11 mouse cellular contexts compared by ENCODE assay signal in genomic region chr2:144052410-144053065, GRCm38 (mm10). TPM values are rescaled to one million over a fixed set of nuclear protein-coding genes. Genes with fewer than 3 reads are reported as not detected.
DNase-seq lines count a peak whose midpoint lies in the region; ATAC-seq lines count a peak whose summit lies in the region.
"Had no signal": no experiment of that assay in that cellular context is flagged by ENCODE, and none has a peak within 500 bp of the region (broad histone marks: within the 10 kb centered on the region; RNA-seq: fewer than 3 reads in every experiment).

No protein-coding gene starts in this region.

- H3K27ac ChIP-seq in heart, embryonic 12.5 days (ENCODE audit: poor library complexity, severe bottlenecking) = no peak overlapping the region

- H3K4me2 ChIP-seq in heart, embryonic 12.5 days = no peak overlapping the region

- H3K4me3 ChIP-seq in heart, embryonic 12.5 days = no peak overlapping the region

- peak; percentile 62 to 66 for DNase-seq in heart, adult 18-20 months
- peak; percentile 49 for DNase-seq in brain, embryonic 18.5 days (ENCODE audit: low read depth, low spot score)
- peak; percentile 31 to 66 for DNase-seq in gastrocnemius, adult 8-10 months (ENCODE audit: low spot score in 2 of 2)
- DNase-seq in layer of hippocampus, postnatal 36 days = peak; percentile 76 to 77
- DNase-seq in right cerebral cortex, postnatal 25 days = peak; percentile 38
- DNase-seq in embryo, embryonic 10 days (ENCODE audit: low spot score) = no peak

- peaks cover 12% of the 10 kb centered on the region; the same call in 1 of the 2 replicates for H3K27me3 ChIP-seq in heart, embryonic 12.5 days (replicated peaks)
- H3K27me3 ChIP-seq: CH12.LX had no signal

- H3K9ac ChIP-seq in heart, embryonic 12.5 days = no peak overlapping the region

- WGBS in heart, embryonic 12.5 days = 88% methylated on average over 8 of the region's 8 CpGs

- no peak for ATAC-seq in heart, embryonic 12.5 days (ENCODE audit: insufficient number of reproducible peaks, low FRiP score)
- ATAC-seq in megakaryocyte, adult 5-6 weeks (ENCODE audit: poor library complexity, severe bottlenecking) = no peak

- H3K4me1 ChIP-seq in heart, embryonic 12.5 days (replicated peaks) = no peaks in the 10 kb centered on the region

- H3K9me3 ChIP-seq in heart, embryonic 12.5 days (replicated peaks) = no peaks in the 10 kb centered on the region

- H3K36me3 ChIP-seq in heart, embryonic 12.5 days = no peaks in the 10 kb centered on the region

RNA-seq across cellular contexts. Expression of gene Banf2, which starts 19.7 kb away (rescaled TPM):
- total RNA-seq in heart, adult 18-20 months (2021) = not detected
- polyA plus RNA-seq in heart, embryonic 12.5 days (2016; fragmentation: Nextera tagmentation; extraction: Ambion mirVana) = not detected in 2 replicates
- not detected for total RNA-seq in gastrocnemius, adult 8-10 months (2022)
- total RNA-seq in layer of hippocampus, postnatal 36 days (2021) = not detected
- not detected in 2 replicates for total RNA-seq in megakaryocyte, adult 5-6 weeks (2015)
- not detected in 2 replicates for total RNA-seq in megakaryocyte, adult 5-6 weeks (2017)
- total RNA-seq: CH12.LX; common myeloid progenitor, adult 5-6 weeks; left cerebral cortex, adult 8-10 months had no signal

RNA-seq across cellular contexts. Expression of gene Rrbp1, which starts 41.5 kb away (rescaled TPM):
- 100 to 1,000 TPM in 1 of 2 experiments, 10 to 100 TPM in 1; 96.6 to 106 TPM for total RNA-seq in heart, adult 18-20 months (2021)
- polyA plus RNA-seq in heart, embryonic 12.5 days (2016; fragmentation: Nextera tagmentation; extraction: Ambion mirVana) = 54.8 and 55.0 TPM in 2 replicates
- 10 to 100 TPM; 21.1 to 36.7 (median 29.5) TPM for total RNA-seq in gastrocnemius, adult 8-10 months (2022)
- 10 to 100 TPM; 59.0 to 60.4 TPM for total RNA-seq in layer of hippocampus, postnatal 36 days (2021)
- total RNA-seq in megakaryocyte, adult 5-6 weeks (2015) = 173 and 196 TPM in 2 replicates
- total RNA-seq in megakaryocyte, adult 5-6 weeks (2017) = 215 and 251 TPM in 2 replicates
